Mouse (Mus musculus) limb, embryonic 14.5 days (tissue): ENCODE measurements around the gene Kcnh6. TPM values are rescaled to one million over a fixed set of nuclear protein-coding genes. Genes with fewer than 3 reads are reported as not detected.

Source experiments
- ATAC-seq: fragments of 200-750 bp; cut with Nextera tagmentation; 2 replicates; pipeline ENCODE4 v1.8.0; 2017; ENCODE audit warnings: low read depth, moderate number of reproducible peaks, moderate TSS enrichment; ENCODE audit not compliant: low FRiP score
- DNase-seq: peaks from one replicate; pipeline ENCODE4 v3.0.0-alpha.2; 2015; ENCODE audit warnings: low spot score
- H3K27ac ChIP-seq: fragments of 300-500 bp; sonication (generic); replicated peaks from 2 replicates; pipeline ENCODE4 v1.5.1; 2014; ENCODE audit warnings: low read depth, mild to moderate bottlenecking, low read length, moderate library complexity, mixed read lengths
- H3K27me3 ChIP-seq: fragments of 300-500 bp; sonication (generic); 2 replicates; pipeline ENCODE4 v1.6.1; 2014; ENCODE audit warnings: low read length, mixed read lengths; ENCODE audit not compliant: control insufficient read depth, insufficient read depth
- H3K36me3 ChIP-seq: fragments of 300-500 bp; sonication (generic); 2 replicates; pipeline ENCODE4 v1.6.1; 2014; ENCODE audit warnings: mild to moderate bottlenecking, low read length, moderate library complexity, mixed read lengths; ENCODE audit not compliant: control insufficient read depth, insufficient read depth
- H3K4me1 ChIP-seq: fragments of 300-500 bp; sonication (generic); 2 replicates; pipeline ENCODE4 v1.6.1; 2014; ENCODE audit warnings: antibody characterized with exemption, low read length, mixed read lengths; ENCODE audit not compliant: control insufficient read depth, insufficient read depth
- H3K4me2 ChIP-seq: fragments of 300-500 bp; sonication (generic); replicated peaks from 2 replicates; pipeline ENCODE4 v1.6.1; 2014; ENCODE audit warnings: low read depth, mild to moderate bottlenecking, low read length, moderate library complexity; ENCODE audit not compliant: severe bottlenecking
- H3K4me3 ChIP-seq: fragments of 300-500 bp; sonication (generic); replicated peaks from 2 replicates; pipeline ENCODE4 v1.5.1; 2014; ENCODE audit warnings: low read length
- H3K9ac ChIP-seq: fragments of 300-500 bp; sonication (generic); 2 replicates; pipeline ENCODE4 v1.6.1; 2014; ENCODE audit warnings: mild to moderate bottlenecking, low read depth, low read length, moderate library complexity; ENCODE audit not compliant: severe bottlenecking
- H3K9me3 ChIP-seq: fragments of 300-500 bp; sonication (generic); 2 replicates; pipeline ENCODE4 v1.6.1; 2016; ENCODE audit warnings: low read length; ENCODE audit not compliant: control insufficient read depth
- POLR2A ChIP-seq: fragments of 200-500 bp; IDR thresholded peaks from 2 replicates; pipeline ENCODE4 v1.8.0; 2012; ENCODE audit warnings: inconsistent platforms, mild to moderate bottlenecking, moderate library complexity, borderline replicate concordance; ENCODE audit not compliant: insufficient read depth, insufficient read length; ENCODE audit errors: extremely low read depth
- WGBS: fragments of 180-500 bp; shearing (Covaris S2); extraction: QIAGEN DNeasy Blood & Tissue Kit; methylation state at CpG from one replicate; pipeline ENCODE4 v1.1.7; 2014; 5-methylcytosine and 5-hydroxymethylcytosine counted together
- polyA plus RNA-seq, 2 experiments: library from polyadenylated mRNA; depleted of rRNA in 1 of 2; stranded (reverse) in 1 of 2; unstranded in 1 of 2; fragments of >200 nt; fragmentation: Nextera tagmentation in 1 of 2; extraction: Ambion mirVana in 1 of 2; gene quantifications; 2 replicates each; pipeline versions ENCODE4 v1.2.1 to v1.2.3; 2012 to 2014

Kcnh6 gene
- polyA plus RNA-seq, 2 experiments, result 0.20 to 0.32 TPM

DNA sequence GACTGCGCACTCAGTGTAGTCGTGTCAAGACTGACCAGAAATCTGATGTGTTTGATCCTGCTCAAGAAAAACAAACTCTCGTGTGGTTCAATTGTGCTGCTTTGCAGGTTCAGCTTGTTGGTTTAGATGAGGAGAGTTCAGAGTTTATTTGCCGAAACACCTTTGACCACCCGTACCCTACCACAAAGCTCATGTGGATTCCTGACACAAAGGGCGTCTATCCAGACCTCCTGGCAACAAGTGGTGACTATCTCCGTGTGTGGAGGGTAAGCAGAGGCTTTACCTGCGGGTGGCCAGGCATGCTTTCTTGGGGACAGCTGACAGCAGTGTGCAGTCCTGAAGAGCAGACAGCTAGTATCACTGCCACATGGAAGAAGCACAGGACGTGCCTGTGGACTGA lies 38.7 kb downstream of the Kcnh6 start:
- Histone ChIP-seq H3K4me2 (no peak overlapping the region), H3K9me3 (no peaks in the 10 kb centered on the region), H3K36me3 (peaks cover 47% of the 10 kb centered on the region), H3K27me3 (no peaks in the 10 kb centered on the region), H3K27ac (no peak overlapping the region), H3K4me1 (no peaks in the 10 kb centered on the region), H3K9ac (no peak overlapping the region), H3K4me3 (no peak overlapping the region)
- WGBS, result 87% methylated on average over 9 of the region's 9 CpGs
- TF ChIP-seq POLR2A, result no peak
- DNase-seq, result no peak
- no peak for ATAC-seq

DNA sequence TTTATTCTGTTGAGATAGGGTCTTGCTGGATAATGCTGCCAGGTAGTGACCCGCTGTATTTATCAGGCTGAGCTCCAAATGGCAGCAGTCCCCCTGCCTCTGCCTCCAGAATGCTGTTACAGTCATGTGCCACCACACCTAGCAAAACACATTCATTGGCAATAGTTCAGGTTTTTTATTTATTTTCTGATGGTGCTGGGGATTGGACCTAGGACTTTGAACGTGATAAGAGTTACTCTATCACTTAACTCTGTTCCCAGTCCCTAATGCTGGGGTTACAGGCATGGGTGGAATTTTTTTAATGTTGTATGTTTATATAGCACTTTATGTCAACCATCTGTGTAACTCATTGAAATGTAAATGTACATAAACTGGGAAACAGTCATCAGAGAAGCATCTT lies 46.0 kb downstream of the Kcnh6 start:
- 95% methylated on average over 2 of the region's 2 CpGs for WGBS
- ATAC-seq, result no peak
- peaks cover 90% of the 10 kb centered on the region for H3K36me3 ChIP-seq
- TF ChIP-seq POLR2A, result no peak
- H3K9ac ChIP-seq, result no peak overlapping the region
- H3K4me2 ChIP-seq, result no peak overlapping the region
- no peak overlapping the region for H3K4me3 ChIP-seq
- DNase-seq, result no peak
- no peaks in the 10 kb centered on the region for H3K9me3 ChIP-seq
- no peaks in the 10 kb centered on the region for H3K4me1 ChIP-seq
- H3K27ac ChIP-seq, result no peak overlapping the region
- no peaks in the 10 kb centered on the region for H3K27me3 ChIP-seq

DNA sequence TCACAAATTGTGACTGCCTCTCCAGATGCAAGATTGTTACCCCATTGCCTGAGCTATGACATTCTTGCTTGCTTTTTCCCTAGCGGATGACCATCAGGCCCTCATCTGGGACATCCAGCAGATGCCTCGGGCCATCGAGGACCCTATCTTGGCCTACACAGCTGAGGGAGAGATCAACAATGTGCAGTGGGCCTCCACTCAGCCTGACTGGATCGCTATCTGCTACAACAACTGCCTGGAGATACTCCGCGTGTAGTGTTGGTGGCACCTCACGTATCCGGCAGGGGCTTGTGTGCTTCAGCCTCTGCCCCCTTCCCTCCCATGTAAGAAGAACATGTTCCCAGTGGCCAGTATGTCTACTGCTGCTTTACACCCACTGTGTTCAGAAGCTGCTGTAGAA lies 46.7 kb downstream of the Kcnh6 start:
- no peaks in the 10 kb centered on the region for H3K27me3 ChIP-seq

DNA sequence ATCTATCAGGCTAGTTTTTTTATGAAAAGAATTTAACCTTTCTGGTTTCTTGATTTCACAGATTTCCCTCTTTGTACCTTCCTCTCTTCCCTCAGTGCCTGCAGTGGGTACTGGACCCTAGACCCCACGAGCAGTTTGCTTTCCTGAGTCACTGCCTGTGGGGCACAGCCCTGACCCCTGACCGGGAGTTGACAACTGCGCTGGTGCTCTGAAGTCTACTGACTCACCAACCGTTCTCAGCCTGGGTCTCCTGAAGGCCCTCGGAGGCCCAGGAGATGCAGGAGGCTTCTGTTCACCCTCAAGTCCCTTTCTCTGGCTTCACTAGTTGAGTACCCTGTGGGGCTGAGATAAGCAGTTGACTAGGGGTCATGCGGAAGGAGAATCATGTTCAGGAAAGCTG lies 47.4 kb downstream of the Kcnh6 start:
- H3K27ac ChIP-seq, result no peak overlapping the region
- no peaks in the 10 kb centered on the region for H3K27me3 ChIP-seq
- peaks cover 91% of the 10 kb centered on the region for H3K36me3 ChIP-seq
- WGBS, result 85% methylated on average over 6 of the region's 6 CpGs
- no peak for TF ChIP-seq POLR2A
- H3K9ac ChIP-seq, result no peak overlapping the region
- DNase-seq, result no peak
- H3K4me3 ChIP-seq, result no peak overlapping the region
- no peak overlapping the region for H3K4me2 ChIP-seq
- no peaks in the 10 kb centered on the region for H3K4me1 ChIP-seq
- H3K9me3 ChIP-seq, result no peaks in the 10 kb centered on the region
- no peak for ATAC-seq

More for the DNA sequence above, 46.7 kb downstream of the Kcnh6 start:
- DNase-seq, result no peak
- H3K36me3 ChIP-seq, result peaks cover 90% of the 10 kb centered on the region
- H3K4me3 ChIP-seq, result no peak overlapping the region
- no peak overlapping the region for H3K4me2 ChIP-seq
- over 99% methylated on average over 8 of the region's 8 CpGs for WGBS
- H3K27ac ChIP-seq, result no peak overlapping the region
- H3K9me3 ChIP-seq, result no peaks in the 10 kb centered on the region
- TF ChIP-seq POLR2A, result no peak
- no peak overlapping the region for H3K9ac ChIP-seq
- no peaks in the 10 kb centered on the region for H3K4me1 ChIP-seq
- no peak for ATAC-seq

DNA sequence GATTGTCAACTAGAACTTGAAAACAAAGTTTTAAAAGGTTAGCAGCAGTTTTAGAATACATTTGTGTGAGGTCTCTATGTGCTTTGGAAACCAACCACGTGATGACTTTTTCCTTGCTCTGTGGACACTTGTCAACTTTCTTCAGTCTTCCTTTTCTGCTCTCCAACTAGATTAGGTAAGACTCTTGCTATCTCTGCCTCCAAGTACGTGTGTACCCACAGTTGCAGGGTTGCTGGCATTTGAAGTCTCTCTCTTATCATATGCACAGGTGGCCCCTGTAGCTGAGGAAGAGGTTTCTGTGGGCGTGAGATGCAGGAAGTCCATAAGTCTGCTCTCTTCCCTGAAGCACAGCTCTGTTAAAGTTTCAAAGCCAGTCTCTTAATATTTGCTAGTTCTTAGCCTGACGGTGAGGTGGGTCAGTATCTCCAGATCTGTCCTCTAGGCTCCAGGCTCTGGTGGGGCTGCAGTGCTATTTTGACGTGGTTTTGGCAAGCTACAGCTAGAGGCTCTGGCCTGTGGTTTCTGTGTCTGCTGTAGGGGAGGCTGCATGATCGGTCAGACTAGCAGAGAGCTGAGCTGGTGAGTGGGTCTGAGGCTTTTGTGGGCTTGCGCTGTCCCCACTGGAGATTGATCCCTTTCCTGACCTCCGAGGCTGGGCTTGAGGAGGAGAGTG lies 49.0 kb downstream of the Kcnh6 start:
- Histone ChIP-seq H3K9ac (no peak overlapping the region), H3K27ac (no peak overlapping the region), H3K27me3 (no peaks in the 10 kb centered on the region), H3K4me3 (no peak overlapping the region), H3K4me2 (no peak overlapping the region), H3K36me3 (peaks cover 78% of the 10 kb centered on the region), H3K4me1 (no peaks in the 10 kb centered on the region), H3K9me3 (no peaks in the 10 kb centered on the region)
- no peak for TF ChIP-seq POLR2A
- DNase-seq (no peak), ATAC-seq (no peak)
- WGBS, result 87% methylated on average over 8 of the region's 8 CpGs
